Mouse (Mus musculus): ENCODE measurements around the gene Fxyd1.

DNA sequence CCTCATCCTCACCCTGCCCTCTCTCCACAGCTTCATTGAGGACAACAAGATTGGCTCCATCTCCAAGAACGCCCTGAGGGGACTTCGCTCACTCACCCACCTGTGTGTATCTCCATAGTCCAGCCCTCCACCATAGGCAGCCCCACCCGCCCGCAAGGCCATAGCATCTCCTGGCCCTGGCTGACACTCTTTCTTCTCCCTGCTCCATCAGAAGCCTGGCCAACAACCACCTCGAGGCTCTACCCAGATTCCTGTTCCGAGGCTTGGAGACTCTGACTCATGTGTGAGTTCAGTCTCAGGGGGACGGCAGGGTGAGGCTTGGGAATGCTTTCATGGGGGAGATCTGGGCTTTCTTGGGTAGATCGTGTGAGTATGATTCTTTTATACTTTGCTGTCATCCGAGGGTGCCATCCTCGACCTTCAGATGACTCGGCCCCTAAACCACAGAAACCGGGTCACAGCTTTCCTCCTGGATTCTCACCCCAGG is 6.1 kb upstream of the Fxyd1 start:
- TF ChIP-seq CTCF (conservative IDR thresholded peaks at IDR 0.05; ENCODE audit: low read length) (no peak), NANOG (IDR thresholded peaks at IDR 0.05; ENCODE audit: borderline replicate concordance, low read length) (no peak), POU5F1 (IDR thresholded peaks at IDR 0.05; ENCODE audit: borderline replicate concordance, low read length) (no peak)
